Mouse (Mus musculus) heart, adult 2 months (tissue): ENCODE results near the gene Strap.

Source experiments
- CTCF ChIP-seq: fragments of 200-600 bp; IDR thresholded peaks from 2 replicates; pipeline ENCODE4 v1.8.1; 2022; ENCODE audit warnings: antibody characterized with exemption, mild to moderate bottlenecking, moderate library complexity
- EP300 ChIP-seq: fragments of 200-500 bp; IDR thresholded peaks from 2 replicates; pipeline ENCODE4 v1.6.1; 2011; ENCODE audit warnings: low read depth, low read length, control low read depth; ENCODE audit not compliant: insufficient read depth
- POLR2A ChIP-seq: fragments of 200-500 bp; IDR thresholded peaks from 2 replicates; pipeline ENCODE4 v1.6.1; 2011; ENCODE audit warnings: mild to moderate bottlenecking, low read depth, low read length, control low read depth; ENCODE audit not compliant: insufficient read depth

- TF ChIP-seq CTCF (no peak), EP300 (no peak), POLR2A (no peak)
Measured at GRCm38 (mm10) chr6:137702918-137703317, 32.0 kb upstream of the Strap start.
